Mouse (Mus musculus): Measurements from ENCODE around the gene Habp4. TPM values are rescaled to one million over a fixed set of nuclear protein-coding genes. Genes with fewer than 3 reads are reported as not detected.
A peak's percentile ranks its signal among the peaks of the same experiment; 100 is the strongest.

Habp4 gene
- polyA plus RNA-seq, 1 experiment from 2014 or later = 30.1 TPM

DNA sequence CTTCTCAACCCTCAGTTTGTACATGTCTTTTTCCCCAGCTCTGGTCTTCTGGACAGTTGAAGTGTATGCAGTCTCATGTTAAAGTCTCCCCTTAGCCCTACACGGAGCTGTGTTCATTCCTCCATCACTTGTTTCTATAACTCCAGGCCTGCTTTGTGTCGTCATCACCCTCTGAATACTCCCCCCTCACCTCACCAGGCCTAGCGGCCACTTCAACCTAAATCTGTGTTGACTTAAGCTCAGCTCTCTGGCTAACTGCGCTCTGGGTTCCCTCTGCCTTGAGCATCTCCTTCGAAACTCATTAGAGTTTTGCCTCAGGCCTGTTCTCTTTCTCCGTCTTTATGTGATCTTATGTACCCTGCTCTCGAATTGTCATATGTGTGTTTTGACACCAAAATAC lies 16.4 kb downstream of the Habp4 start:
- H3K9ac ChIP-seq = no peak overlapping the region
- no peak overlapping the region for H3K27ac ChIP-seq (ENCODE audit: low read depth)
- peaks cover 20% of the 10 kb centered on the region for H3K36me3 ChIP-seq (ENCODE audit: insufficient read depth)
- peak; percentile 81 for ATAC-seq (ENCODE audit: insufficient read depth)
- no peak overlapping the region for H3K4me2 ChIP-seq
- no peaks in the 10 kb centered on the region for H3K9me3 ChIP-seq (ENCODE audit: low read depth, low read length)
- no peaks in the 10 kb centered on the region for H3K27me3 ChIP-seq (ENCODE audit: insufficient read depth, low read length)
- H3K4me3 ChIP-seq (ENCODE audit: low read depth, low read length) = no peak overlapping the region
- DNase-seq = peak; percentile 46
- no peak for TF ChIP-seq CTCF (IDR thresholded peaks at IDR 0.05; ENCODE audit: low read depth)
- H3K4me1 ChIP-seq (ENCODE audit: insufficient read depth) = no peaks in the 10 kb centered on the region
- WGBS = 59% methylated on average over 7 of the region's 7 CpGs

- no peak for TF ChIP-seq CTCF (IDR thresholded peaks at IDR 0.05; ENCODE audit: low read depth)
- Histone ChIP-seq H3K4me2 (no peak overlapping the region), H3K4me1 (ENCODE audit: insufficient read depth) (no peaks in the 10 kb centered on the region), H3K4me3 (ENCODE audit: low read depth, low read length) (no peak overlapping the region), H3K9ac (no peak overlapping the region), H3K9me3 (ENCODE audit: low read depth, low read length) (no peaks in the 10 kb centered on the region), H3K27ac (ENCODE audit: low read depth) (no peak overlapping the region), H3K27me3 (ENCODE audit: insufficient read depth, low read length) (no peaks in the 10 kb centered on the region), H3K36me3 (ENCODE audit: insufficient read depth) (peaks cover 24% of the 10 kb centered on the region)
- DNase-seq (no peak), ATAC-seq (ENCODE audit: insufficient read depth) (no peak)
- 65% methylated on average over 13 of the region's 13 CpGs for WGBS
These were observed 17.4 kb downstream of the Habp4 start for GRCm38 (mm10) chr13:64178746-64179652.

DNA sequence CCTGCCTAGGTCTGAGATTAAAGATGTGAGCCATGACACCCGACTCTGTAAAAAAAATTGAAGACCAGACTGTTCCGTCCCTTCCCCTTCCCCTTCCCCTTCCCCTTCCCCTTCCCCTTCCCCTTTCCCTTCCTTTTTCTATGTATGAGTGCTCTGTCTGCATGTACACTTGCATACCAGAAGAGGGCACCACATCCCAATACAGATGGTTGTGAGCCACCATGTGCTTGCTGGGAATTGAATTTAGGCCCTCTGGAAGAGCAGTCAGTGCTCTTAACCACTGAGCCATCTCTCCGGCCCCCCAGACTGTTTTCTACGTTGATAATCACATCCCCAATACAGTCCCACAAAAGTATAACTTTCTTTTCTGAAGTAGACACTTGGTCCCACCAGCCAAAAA lies 18.7 kb downstream of the Habp4 start:
- Histone ChIP-seq H3K4me3 (ENCODE audit: low read depth, low read length) (no peak overlapping the region), H3K4me1 (ENCODE audit: insufficient read depth) (no peaks in the 10 kb centered on the region), H3K27ac (ENCODE audit: low read depth) (no peak overlapping the region), H3K9ac (no peak overlapping the region), H3K9me3 (ENCODE audit: low read depth, low read length) (no peaks in the 10 kb centered on the region), H3K36me3 (ENCODE audit: insufficient read depth) (peaks cover 26% of the 10 kb centered on the region), H3K27me3 (ENCODE audit: insufficient read depth, low read length) (no peaks in the 10 kb centered on the region), H3K4me2 (no peak overlapping the region)
- peak; percentile 10 for DNase-seq
- 0 out of 2 replicates have a peak, but pooled peaks have one; percentile 18 for TF ChIP-seq CTCF (IDR thresholded peaks at IDR 0.05; ENCODE audit: low read depth)
- no peak for ATAC-seq (ENCODE audit: insufficient read depth)
- 81% methylated on average over 4 of the region's 4 CpGs for WGBS

- DNase-seq (peak; percentile 80), ATAC-seq (ENCODE audit: insufficient read depth) (no peak)
- Histone ChIP-seq H3K9ac (no peak overlapping the region), H3K4me1 (ENCODE audit: insufficient read depth) (no peaks in the 10 kb centered on the region), H3K27ac (ENCODE audit: low read depth) (no peak overlapping the region), H3K4me2 (no peak overlapping the region), H3K36me3 (ENCODE audit: insufficient read depth) (peaks cover 28% of the 10 kb centered on the region), H3K27me3 (ENCODE audit: insufficient read depth, low read length) (no peaks in the 10 kb centered on the region), H3K9me3 (ENCODE audit: low read depth, low read length) (no peaks in the 10 kb centered on the region), H3K4me3 (ENCODE audit: low read depth, low read length) (no peak overlapping the region)
- 74% methylated on average over 3 of the region's 3 CpGs for WGBS
- TF ChIP-seq CTCF (IDR thresholded peaks at IDR 0.05; ENCODE audit: low read depth) = peak; percentile 71
These were observed 19.3 kb downstream of the Habp4 start for GRCm38 (mm10) chr13:64180888-64181287.

- H3K27ac ChIP-seq (ENCODE audit: low read depth) = no peak overlapping the region
- no peaks in the 10 kb centered on the region for H3K27me3 ChIP-seq (ENCODE audit: insufficient read depth, low read length)
- H3K36me3 ChIP-seq (ENCODE audit: insufficient read depth) = peaks cover 28% of the 10 kb centered on the region
- no peak for DNase-seq
- TF ChIP-seq CTCF (IDR thresholded peaks at IDR 0.05; ENCODE audit: low read depth) = no peak
- 83% methylated on average over 2 of the region's 2 CpGs for WGBS
- no peak overlapping the region for H3K9ac ChIP-seq
- no peaks in the 10 kb centered on the region for H3K4me1 ChIP-seq (ENCODE audit: insufficient read depth)
- H3K4me2 ChIP-seq = no peak overlapping the region
- no peaks in the 10 kb centered on the region for H3K9me3 ChIP-seq (ENCODE audit: low read depth, low read length)
- H3K4me3 ChIP-seq (ENCODE audit: low read depth, low read length) = no peak overlapping the region
- ATAC-seq (ENCODE audit: insufficient read depth) = no peak
These were observed 20.5 kb downstream of the Habp4 start for GRCm38 (mm10) chr13:64182091-64182490.

DNA sequence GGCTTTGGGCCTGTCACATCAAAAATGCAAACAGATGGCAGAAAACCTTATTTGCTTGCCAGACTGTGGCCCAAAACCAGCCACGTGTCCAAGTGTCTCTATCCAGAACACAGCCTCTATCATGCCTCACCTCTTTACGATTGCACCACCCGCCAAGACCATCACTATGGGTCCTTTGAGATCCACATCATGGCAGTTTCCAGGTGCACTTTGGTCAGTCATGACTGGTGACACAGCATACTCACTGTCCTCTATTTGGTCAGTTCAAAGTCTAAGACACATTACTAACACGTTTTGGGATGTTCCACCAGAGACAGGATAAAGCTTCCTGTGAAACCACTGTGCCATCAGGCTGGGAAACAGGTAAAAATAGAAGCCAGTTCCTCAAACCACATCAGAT lies 22.0 kb downstream of the Habp4 start:
- H3K4me1 ChIP-seq (ENCODE audit: insufficient read depth) = no peaks in the 10 kb centered on the region
- H3K9me3 ChIP-seq (ENCODE audit: low read depth, low read length) = no peaks in the 10 kb centered on the region
- ATAC-seq (ENCODE audit: insufficient read depth) (no peak), DNase-seq (no peak)
- no peak overlapping the region for H3K4me3 ChIP-seq (ENCODE audit: low read depth, low read length)
- TF ChIP-seq CTCF (IDR thresholded peaks at IDR 0.05; ENCODE audit: low read depth) = no peak
- WGBS = 77% methylated on average over 4 of the region's 4 CpGs
- H3K9ac ChIP-seq = no peak overlapping the region
- no peak overlapping the region for H3K4me2 ChIP-seq
- no peak overlapping the region for H3K27ac ChIP-seq (ENCODE audit: low read depth)
- H3K27me3 ChIP-seq (ENCODE audit: insufficient read depth, low read length) = no peaks in the 10 kb centered on the region
- peaks cover 18% of the 10 kb centered on the region; the same call in 1 of the 2 replicates for H3K36me3 ChIP-seq (ENCODE audit: insufficient read depth)

DNA sequence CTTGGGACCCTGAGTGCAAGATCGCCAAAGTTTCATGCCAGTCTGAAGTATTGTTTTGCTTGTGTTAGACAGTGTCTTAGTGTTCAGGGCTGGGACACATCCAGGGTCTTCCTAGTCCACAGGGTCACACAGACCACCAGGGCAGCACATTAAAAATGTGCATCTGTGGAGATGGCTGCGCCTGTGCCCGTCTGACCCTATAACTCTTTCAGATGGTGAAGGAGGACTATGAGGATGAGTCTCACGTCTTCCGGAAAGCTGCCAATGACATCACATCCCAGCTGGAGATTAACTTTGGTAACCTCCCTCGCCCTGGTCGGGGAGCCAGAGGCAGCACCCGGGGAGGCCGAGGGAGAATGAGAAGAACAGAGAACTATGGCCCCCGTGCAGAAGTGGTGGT lies 22.7 kb downstream of the Habp4 start:
- Histone ChIP-seq H3K27me3 (ENCODE audit: insufficient read depth, low read length) (no peaks in the 10 kb centered on the region), H3K36me3 (ENCODE audit: insufficient read depth) (peaks cover 18% of the 10 kb centered on the region; the same call in 1 of the 2 replicates), H3K4me2 (no peak overlapping the region), H3K27ac (ENCODE audit: low read depth) (no peak overlapping the region), H3K4me1 (ENCODE audit: insufficient read depth) (no peaks in the 10 kb centered on the region), H3K4me3 (ENCODE audit: low read depth, low read length) (no peak overlapping the region), H3K9me3 (ENCODE audit: low read depth, low read length) (no peaks in the 10 kb centered on the region), H3K9ac (no peak overlapping the region)
- ATAC-seq (ENCODE audit: insufficient read depth) (no peak), DNase-seq (no peak)
- TF ChIP-seq CTCF (IDR thresholded peaks at IDR 0.05; ENCODE audit: low read depth) = no peak
- WGBS = 71% methylated on average over 10 of the region's 10 CpGs
